In genomic region chr12:76190940-76191339, GRCm38 (mm10) we compare ENCODE assay signal across 9 mouse cellular contexts. TPM values are rescaled to one million over a fixed set of nuclear protein-coding genes. Genes with fewer than 3 reads are reported as not detected.
DNase-seq lines count a peak whose midpoint lies in the region; ATAC-seq and TF ChIP-seq lines count a peak whose summit lies in the region.
"Had no signal": no experiment of that assay in that cellular context is flagged by ENCODE, and none has a peak within 500 bp of the region (broad histone marks: within the 10 kb centered on the region; RNA-seq: fewer than 3 reads in every experiment).

No protein-coding gene starts in this region.

- 42% methylated on average over 11 of the region's 11 CpGs for WGBS in liver, adult 2 months
- WGBS in intestine, embryonic 15.5 days, result 46% methylated on average over 11 of the region's 11 CpGs

- CTCF ChIA-PET in Patski (lab: Charles Lee), result interaction anchor here (1.1 to 1.6 kb wide), 3 partner anchors 13 to 394 kb away, joined by 3 to 4 read pairs (median 3); no protein-coding TSS in a partner anchor

- ATAC-seq in Patski, result no peak
- ATAC-seq in common myeloid progenitor, adult 5-6 weeks (replicated peaks; ENCODE audit: low read depth, poor library complexity, severe bottlenecking), result peak; percentile 85
- peak; percentile 64; the same call in 1 of the 2 replicates for ATAC-seq in intestine, embryonic 15.5 days

- H3K27me3 ChIP-seq in liver, adult 2 months (ENCODE audit: control insufficient read depth, insufficient read depth, low read length), result no peaks in the 10 kb centered on the region
- peaks cover 6% of the 10 kb centered on the region for H3K27me3 ChIP-seq in Patski
- no peaks in the 10 kb centered on the region for H3K27me3 ChIP-seq in intestine, embryonic 15.5 days (replicated peaks)

- in situ Hi-C loops in Patski (cut with MboI; ENCODE audit: low pct_unique_long_range_greater_than_20kb), result loop anchor here (25.0 kb wide), 2 partner anchors 254 to 729 kb away; no protein-coding TSS in a partner anchor

- H3K4me3 ChIP-seq in liver, adult 2 months (ENCODE audit: insufficient read depth, low read depth, low read length), result no peak overlapping the region
- no peak overlapping the region for H3K4me3 ChIP-seq in intestine, embryonic 15.5 days (replicated peaks)
- H3K4me3 ChIP-seq: midbrain, embryonic 12.5 days had no signal

- TF ChIP-seq POLR2A in liver, adult 2 months (IDR thresholded peaks at IDR 0.05; ENCODE audit: extremely low read depth, insufficient read depth, low read length), result no peak

- peak; percentile 58 for TF ChIP-seq CTCF in liver, adult 2 months (IDR thresholded peaks at IDR 0.05; ENCODE audit: low read depth, low read length)
- peak; percentile 60 for TF ChIP-seq CTCF in Patski (IDR thresholded peaks at IDR 0.05)

- H3K79me2 ChIP-seq in liver, adult 2 months (ENCODE audit: control insufficient read depth, insufficient read depth, low read length), result no peaks in the 10 kb centered on the region

- DNase-seq in liver, adult 2 months (ENCODE audit: extremely low read depth, low read depth, low spot score), result peak; percentile 73
- DNase-seq in liver, result no peak
- DNase-seq in Patski (ENCODE audit: low read depth, low spot score), result no peak
- DNase-seq in lung, postnatal 10 days, result peak; percentile 48
- peak; percentile 7 to 67 for DNase-seq in thymus, postnatal 10 days (ENCODE audit: low spot score in 2 of 2)

- 0 out of 2 replicates have a peak, but pooled peaks cover 2% of the 10 kb centered on the region for H3K4me1 ChIP-seq in liver, adult 2 months (ENCODE audit: control insufficient read depth, insufficient read depth, low read length)
- H3K4me1 ChIP-seq in intestine, embryonic 15.5 days (replicated peaks), result peaks cover 2% of the 10 kb centered on the region; the same call in 1 of the 2 replicates

- H3K9ac ChIP-seq in liver, adult 2 months (ENCODE audit: low read depth, low read length), result no peak overlapping the region
- no peak overlapping the region for H3K9ac ChIP-seq in intestine, embryonic 15.5 days
- H3K9ac ChIP-seq: midbrain, embryonic 12.5 days had no signal

- no peak overlapping the region for H3K27ac ChIP-seq in liver, adult 2 months (replicated peaks; ENCODE audit: insufficient read depth, low read depth, low read length)
- H3K27ac ChIP-seq in intestine, embryonic 15.5 days, result no peak overlapping the region
- H3K27ac ChIP-seq: midbrain, embryonic 12.5 days had no signal

- H3K9me3 ChIP-seq in intestine, embryonic 15.5 days, result no peaks in the 10 kb centered on the region
- H3K9me3 ChIP-seq: midbrain, embryonic 12.5 days had no signal

- no peak overlapping the region for H3K4me2 ChIP-seq in intestine, embryonic 15.5 days (replicated peaks)
- H3K4me2 ChIP-seq: midbrain, embryonic 12.5 days had no signal

- POLR2A ChIA-PET in Patski (lab: Charles Lee), result no interaction called here

- no peaks in the 10 kb centered on the region for H3K36me3 ChIP-seq in liver, adult 2 months (ENCODE audit: control insufficient read depth, insufficient read depth, low read length)
- H3K36me3 ChIP-seq in intestine, embryonic 15.5 days, result no peaks in the 10 kb centered on the region
- H3K36me3 ChIP-seq: midbrain, embryonic 12.5 days had no signal

RNA-seq across cellular contexts. Expression of gene Esr2, which starts 13.9 kb away (rescaled TPM):
- total RNA-seq in liver, adult 2 months (2014; rRNA removed), result not detected in 2 replicates
- not detected in 2 replicates for polyA plus RNA-seq in liver, adult 2 months (2012; rRNA removed)
- polyA plus RNA-seq in Patski (2021), result not detected
- total RNA-seq in common myeloid progenitor, adult 5-6 weeks (2017), result not detected in 2 replicates
- polyA plus RNA-seq in intestine, embryonic 15.5 days (2015; fragmentation: Nextera tagmentation; extraction: Ambion mirVana), result 0.05 and 0.06 TPM in 2 replicates

RNA-seq across cellular contexts. Expression of gene Tex21, which starts 55.6 kb away (rescaled TPM):
- not detected in 2 replicates for total RNA-seq in liver, adult 2 months (2014; rRNA removed)
- not detected in 2 replicates for polyA plus RNA-seq in liver, adult 2 months (2012; rRNA removed)
- polyA plus RNA-seq in Patski (2021), result not detected
- total RNA-seq in common myeloid progenitor, adult 5-6 weeks (2017), result 1.2 TPM in 1 of 2 replicates, not detected in the other
- polyA plus RNA-seq in intestine, embryonic 15.5 days (2015; fragmentation: Nextera tagmentation; extraction: Ambion mirVana), result not detected in 2 replicates
- polyA plus RNA-seq: frontal cortex, adult 2 months; midbrain, embryonic 12.5 days had no signal

Comparison
In these comparisons a context has a peak if more than half of its experiments do, and no peak if none do; other contexts are left out.
1. DNase-seq: peak in liver, adult 2 months (single experiment), lung, postnatal 10 days (single experiment) and thymus, postnatal 10 days (2 of 2); none in liver (single experiment) and Patski (single experiment).